Comparison of ENCODE assay signal across 18 mouse cellular contexts in the genomic region with DNA sequence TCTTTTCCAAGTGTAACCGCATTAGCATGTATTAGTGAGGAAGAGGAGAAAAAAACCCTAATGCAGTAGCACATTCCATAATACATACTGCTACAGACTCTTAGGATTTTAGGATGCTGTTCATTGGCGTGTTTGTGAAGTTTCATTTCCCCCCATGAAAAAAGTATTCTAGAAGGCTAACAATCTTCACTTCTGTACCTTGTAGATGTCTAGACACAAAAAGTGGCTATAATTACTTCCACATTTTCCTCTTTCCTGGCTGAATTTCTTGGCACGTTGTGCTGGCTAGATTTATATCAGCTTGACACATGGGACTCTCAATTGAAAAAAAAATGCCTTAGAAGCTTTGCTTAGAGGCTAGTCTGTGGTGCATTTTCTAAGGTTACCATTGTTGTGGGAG. TPM values are rescaled to one million over a fixed set of nuclear protein-coding genes. Genes with fewer than 3 reads are reported as not detected.
"Had no signal": no experiment of that assay in that cellular context is flagged by ENCODE, and none has a peak within 500 bp of the region (broad histone marks: within the 10 kb centered on the region; RNA-seq: fewer than 3 reads in every experiment).

No protein-coding gene starts in this region.

- ATAC-seq: liver, embryonic 12.5 days; midbrain, embryonic 13.5 days had no signal

- H3K9ac ChIP-seq: liver, embryonic 12.5 days; lung, embryonic 14.5 days; midbrain, embryonic 13.5 days; neural tube, embryonic 15.5 days had no signal

- H3K27me3 ChIP-seq: liver, embryonic 12.5 days; megakaryocyte, embryonic 14.5 days; midbrain, embryonic 13.5 days; neural tube, embryonic 15.5 days had no signal

- H3K9me3 ChIP-seq: liver, embryonic 12.5 days; midbrain, embryonic 13.5 days had no signal

- H3K4me3 ChIP-seq: liver, embryonic 12.5 days; megakaryocyte, embryonic 14.5 days; midbrain, embryonic 13.5 days; myocyte; neural tube, embryonic 15.5 days had no signal

- DNase-seq: kidney, adult 8-10 months; kidney, postnatal 25 days; left cerebral cortex, postnatal 4 days; lung, embryonic 14.5 days; lung, postnatal 10 days; right cerebral cortex, adult 18-20 months had no signal

- H3K4me2 ChIP-seq: liver, embryonic 12.5 days; lung, embryonic 14.5 days; midbrain, embryonic 13.5 days; neural tube, embryonic 15.5 days had no signal

- H3K36me3 ChIP-seq: liver, embryonic 12.5 days; midbrain, embryonic 13.5 days; neural tube, embryonic 15.5 days had no signal

- H3K27ac ChIP-seq: liver, embryonic 12.5 days; macrophage; midbrain, embryonic 13.5 days; neural tube, embryonic 15.5 days; stomach, postnatal 0 days had no signal

- H3K4me1 ChIP-seq: liver, embryonic 12.5 days; megakaryocyte, embryonic 14.5 days; midbrain, embryonic 13.5 days; neural tube, embryonic 15.5 days had no signal

RNA-seq across cellular contexts. Expression of a gene that starts 1.1 kb away (rescaled TPM):
- total RNA-seq: layer of hippocampus, postnatal 10 days; left cerebral cortex, postnatal 10 days; left cerebral cortex, postnatal 4 days had no signal
- polyA plus RNA-seq: kidney, embryonic 16.5 days; liver, embryonic 12.5 days; liver, embryonic 16.5 days; lung, embryonic 14.5 days; macrophage; midbrain, embryonic 13.5 days; myocyte; neural tube, embryonic 11.5 days; neural tube, embryonic 15.5 days; stomach, postnatal 0 days had no signal

RNA-seq across cellular contexts. Expression of a gene that starts 9.9 kb away (rescaled TPM):
- total RNA-seq: layer of hippocampus, postnatal 10 days; left cerebral cortex, postnatal 10 days; left cerebral cortex, postnatal 4 days had no signal
- polyA plus RNA-seq: kidney, embryonic 16.5 days; liver, embryonic 12.5 days; liver, embryonic 16.5 days; lung, embryonic 14.5 days; macrophage; midbrain, embryonic 13.5 days; myocyte; neural tube, embryonic 11.5 days; neural tube, embryonic 15.5 days; stomach, postnatal 0 days had no signal

RNA-seq across cellular contexts. Expression of a gene that starts 23.2 kb away (rescaled TPM):
- total RNA-seq: layer of hippocampus, postnatal 10 days; left cerebral cortex, postnatal 10 days; left cerebral cortex, postnatal 4 days had no signal
- polyA plus RNA-seq: kidney, embryonic 16.5 days; liver, embryonic 12.5 days; liver, embryonic 16.5 days; lung, embryonic 14.5 days; macrophage; midbrain, embryonic 13.5 days; myocyte; neural tube, embryonic 11.5 days; neural tube, embryonic 15.5 days; stomach, postnatal 0 days had no signal

RNA-seq across cellular contexts. Expression of a gene that starts 44.3 kb away (rescaled TPM):
- total RNA-seq: left cerebral cortex, postnatal 10 days; left cerebral cortex, postnatal 4 days had no signal
- polyA plus RNA-seq: macrophage; neural tube, embryonic 11.5 days had no signal

RNA-seq across cellular contexts. Expression of a gene that starts 45.2 kb away (rescaled TPM):
- total RNA-seq: layer of hippocampus, postnatal 10 days; left cerebral cortex, postnatal 10 days; left cerebral cortex, postnatal 4 days had no signal
- polyA plus RNA-seq: kidney, embryonic 16.5 days; liver, embryonic 12.5 days; liver, embryonic 16.5 days; lung, embryonic 14.5 days; macrophage; midbrain, embryonic 13.5 days; myocyte; neural tube, embryonic 11.5 days; neural tube, embryonic 15.5 days; stomach, postnatal 0 days had no signal
